Mouse (Mus musculus) myocyte (in vitro differentiated cells): ENCODE results near the gene Ifne.

Experiments
- CEBPB ChIP-seq: IDR thresholded peaks from 2 replicates; pipeline ENCODE4 v1.6.1; 2011; ENCODE audit warnings: mild to moderate bottlenecking, moderate library complexity; ENCODE audit not compliant: poor library complexity, insufficient read depth, severe bottlenecking
- MYOD1 ChIP-seq, 3 experiments: IDR thresholded peaks; one replicate each; pipeline ENCODE4 v1.6.1; 2011; ENCODE audit warnings: control low read depth in 2 of 3, low read depth in 2 of 3, mild to moderate bottlenecking in 2 of 3, moderate library complexity in 1 of 3; ENCODE audit not compliant: insufficient read length in 2 of 3, control insufficient read depth in 1 of 3
- MYOG ChIP-seq, 3 experiments: IDR thresholded peaks; one replicate each; pipeline ENCODE4 v1.6.1; 2011; ENCODE audit warnings: control low read depth in 2 of 3, low read depth in 2 of 3, mild to moderate bottlenecking in 2 of 3; ENCODE audit not compliant: insufficient read length in 2 of 3, control insufficient read depth in 1 of 3, insufficient read depth in 1 of 3
- POLR2A ChIP-seq: IDR thresholded peaks from one replicate; pipeline ENCODE4 v1.6.1; 2011; ENCODE audit warnings: low read depth, mild to moderate bottlenecking, control low read depth, moderate library complexity; ENCODE audit not compliant: insufficient read length
- POLR2AphosphoS2 ChIP-seq: IDR thresholded peaks from one replicate; pipeline ENCODE4 v1.6.1; 2011; ENCODE audit warnings: low read depth, control low read depth; ENCODE audit not compliant: insufficient read length
- TCF12 ChIP-seq: IDR thresholded peaks from one replicate; pipeline ENCODE4 v1.6.1; 2011; ENCODE audit warnings: mild to moderate bottlenecking, control low read depth; ENCODE audit not compliant: poor library complexity, insufficient read depth, severe bottlenecking

DNA sequence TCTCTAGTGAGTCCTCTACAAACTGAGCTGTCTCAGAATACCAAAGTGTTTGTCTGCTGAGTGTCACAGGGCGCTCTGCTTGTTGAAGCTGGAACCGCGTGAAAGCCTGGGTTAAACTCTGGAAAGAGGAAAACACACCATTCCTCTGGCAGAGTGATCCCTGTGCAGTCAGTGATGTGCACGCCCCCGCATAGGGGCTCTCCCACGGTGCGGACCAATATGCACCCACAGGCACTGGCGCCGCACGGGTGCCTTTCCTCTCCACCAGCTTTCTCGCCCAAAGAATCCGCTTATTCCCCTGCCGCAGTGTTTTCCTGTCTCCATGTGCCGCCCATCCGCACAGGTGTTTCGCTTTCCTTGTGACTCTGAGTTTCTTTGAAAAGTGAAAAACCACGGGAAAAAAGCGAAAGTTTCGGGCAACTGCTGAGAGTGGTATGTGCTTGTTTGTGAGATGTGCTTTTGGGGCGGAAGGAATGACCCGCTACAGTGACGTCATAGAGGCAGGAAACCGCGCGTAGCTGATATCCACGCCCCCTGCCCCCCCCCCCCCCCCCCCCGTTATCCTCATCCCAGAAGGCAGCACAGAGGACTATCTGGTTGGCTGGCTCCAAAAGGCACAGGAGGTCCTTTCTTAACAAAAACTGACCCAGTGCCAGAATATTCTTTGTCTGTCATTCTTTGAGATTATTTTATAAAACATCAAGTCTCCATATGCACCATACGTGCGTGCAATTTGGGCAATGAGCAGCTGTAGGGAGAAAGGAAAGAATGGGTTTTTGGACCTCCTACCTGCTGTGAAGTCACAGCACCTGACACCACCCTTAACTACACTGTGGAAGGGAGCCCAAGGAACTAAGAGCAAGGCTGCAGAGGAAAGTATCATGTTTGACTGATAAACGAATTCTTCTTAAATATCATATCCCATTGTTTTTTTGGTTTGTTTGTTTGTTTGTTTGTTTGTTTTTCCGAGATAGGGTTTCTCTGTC lies 11.8 kb downstream of the Ifne start:
- TF ChIP-seq POLR2A (no peak), MYOD1 (IDR thresholded peaks at IDR 0.05; ENCODE audit: control insufficient read depth in 1 of 3, insufficient read length in 2 of 3, low read depth in 2 of 3) (no peak), MYOG (IDR thresholded peaks at IDR 0.05; ENCODE audit: control insufficient read depth in 1 of 3, insufficient read depth in 1 of 3, insufficient read length in 2 of 3, low read depth in 2 of 3) (no peak), CEBPB (no peak), TCF12 (no peak), POLR2AphosphoS2 (no peak)
